Mouse (Mus musculus): ENCODE data around the gene Slc19a2.

DNA sequence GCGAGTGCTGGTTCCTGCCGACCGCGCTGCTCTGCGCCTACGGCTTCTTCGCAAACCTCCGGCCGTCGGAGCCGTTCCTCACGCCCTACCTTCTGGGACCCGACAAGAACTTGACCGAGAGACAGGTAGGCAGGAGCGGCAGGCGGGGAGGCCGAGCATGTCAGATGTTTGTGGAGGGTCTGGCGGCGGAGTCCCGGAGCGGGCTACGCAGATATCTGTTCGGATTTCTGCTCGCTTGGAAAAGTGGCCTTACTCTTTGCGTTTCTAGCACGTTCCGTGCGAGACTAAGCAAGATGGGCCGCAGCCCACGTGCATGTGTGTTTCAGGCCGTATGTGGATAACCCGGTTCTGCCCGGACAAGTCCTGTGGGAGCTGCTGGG lies 476 bp downstream of the Slc19a2 start:
- TF ChIP-seq CTCF (conservative IDR thresholded peaks at IDR 0.05; ENCODE audit: low read length) (no peak), POU5F1 (IDR thresholded peaks at IDR 0.05; ENCODE audit: borderline replicate concordance, low read length) (no peak), NANOG (IDR thresholded peaks at IDR 0.05; ENCODE audit: borderline replicate concordance, low read length) (no peak)

Measured in E14TG2a.4 (cell line).